Mouse (Mus musculus) left cerebral cortex, adult 6 months (tissue): Measurements from ENCODE around the gene Tmem174. TPM values are rescaled to one million over a fixed set of nuclear protein-coding genes. Genes with fewer than 3 reads are reported as not detected.

Experiments used
- long read RNA-seq, 2 experiments: library from polyadenylated mRNA; unstranded; transcript quantifications; one replicate each; pipeline ENCODE4 v2.0.0; 2019 to 2020
- polyA plus RNA-seq: library from polyadenylated mRNA; unstranded; fragments of <200 nt; fragmentation: Nextera tagmentation; gene quantifications from 2 replicates; pipeline ENCODE4 v1.2.3, GENCODE M21; 2021

Gene Tmem174
- polyA plus RNA-seq = 0.25 and 0.39 TPM in 2 replicates
- long read RNA-seq, experiment 1 = 0 reads
- long read RNA-seq, experiment 2 = 0 reads

GRCm38 (mm10) chr13:98637145-98637544, at the start of gene Tmem174:
Tmem174 (minus strand) TSS chr13:98637410.

Other genes starting within 250 kb of the Tmem174 start
- gene Gm10320, start 145.4 kb downstream of the Tmem174 start, polyA plus RNA-seq = 0.82 and 1.3 TPM in 2 replicates
- gene Tmem171, start 57.4 kb upstream of the Tmem174 start, polyA plus RNA-seq = 0.38 TPM in 1 of 2 replicates, not detected in the other
- 9.0 and 12.8 TPM in 2 replicates for gene Fcho2, start 178.0 kb upstream of the Tmem174 start, polyA plus RNA-seq